ENCODE assay signal across 8 mouse cellular contexts in genomic region chr17:47468466-47468865, GRCm38 (mm10). TPM values are rescaled to one million over a fixed set of nuclear protein-coding genes. Genes with fewer than 3 reads are reported as not detected.
A peak's percentile ranks its signal among the peaks of the same experiment; 100 is the strongest.
DNase-seq lines count a peak whose midpoint lies in the region; ATAC-seq and TF ChIP-seq lines count a peak whose summit lies in the region.

No protein-coding gene starts in this region.

- H3K4me3 ChIP-seq in testis, adult 2 months (ENCODE audit: control insufficient read depth, low read depth, low read length), result peak overlapping the region; percentile 86
- H3K4me3 ChIP-seq in liver, embryonic 12.5 days, result peak overlapping the region; percentile 30

- no peaks in the 10 kb centered on the region for H3K36me3 ChIP-seq in testis, adult 2 months (ENCODE audit: control insufficient read depth, insufficient read depth, low read length)
- no peaks in the 10 kb centered on the region for H3K36me3 ChIP-seq in liver, embryonic 12.5 days

- H3K4me2 ChIP-seq in liver, embryonic 12.5 days, result peak overlapping the region; percentile 58

- no peaks in the 10 kb centered on the region for H3K9me3 ChIP-seq in liver, embryonic 12.5 days (replicated peaks)

- peak; percentile 30 for DNase-seq in cerebellum, adult 9-10 months
- no peak for DNase-seq in cerebellum, adult 8-10 months
- no peak for DNase-seq in testis, postnatal 14 days (ENCODE audit: low spot score)
- DNase-seq in thymus, postnatal 25 days, result peak; percentile 33
- DNase-seq in layer of hippocampus, adult 11-12 months (ENCODE audit: low spot score), result no peak
- no peak for DNase-seq in frontal cortex, adult 2 months (ENCODE audit: extremely low spot score in 1 of 2, low spot score in 1 of 2)

- no peak overlapping the region for H3K9ac ChIP-seq in liver, embryonic 12.5 days

- TF ChIP-seq CTCF in testis, adult 2 months (IDR thresholded peaks at IDR 0.05; ENCODE audit: control insufficient read depth, insufficient read depth, insufficient replicate concordance, low read depth, low read length), result peak; percentile 17; the same call in 1 of the 2 replicates

- no peak for ATAC-seq in liver, embryonic 12.5 days

- 15% methylated on average over 34 of the region's 34 CpGs for WGBS in liver, embryonic 12.5 days (ENCODE audit: insufficient replicate concordance)

- peaks cover 15% of the 10 kb centered on the region for H3K4me1 ChIP-seq in testis, adult 2 months (ENCODE audit: control insufficient read depth, insufficient read depth, low read length)
- H3K4me1 ChIP-seq in liver, embryonic 12.5 days, result peaks cover 25% of the 10 kb centered on the region

- no peak for TF ChIP-seq POLR2A in testis, adult 2 months (IDR thresholded peaks at IDR 0.05; ENCODE audit: control insufficient read depth, low read depth, low read length)

- H3K27me3 ChIP-seq in testis, adult 2 months (ENCODE audit: control insufficient read depth, insufficient read depth, low read length), result no peaks in the 10 kb centered on the region
- H3K27me3 ChIP-seq in liver, embryonic 12.5 days (replicated peaks), result peaks cover 85% of the 10 kb centered on the region

- H3K27ac ChIP-seq in testis, adult 2 months (ENCODE audit: control insufficient read depth, insufficient read depth, low read depth, low read length), result no peak overlapping the region
- H3K27ac ChIP-seq in liver, embryonic 12.5 days, result no peak overlapping the region

RNA-seq across cellular contexts. Expression of gene 1700001C19Rik, which starts 31.3 kb away (rescaled TPM):
- polyA plus RNA-seq in testis, adult 2 months (2012; rRNA removed), result 545 and 576 TPM in 2 replicates
- polyA plus RNA-seq in liver, embryonic 12.5 days (2016; fragmentation: Nextera tagmentation; extraction: Ambion mirVana), result 0.62 and 0.66 TPM in 2 replicates
- 0.13 and 0.28 TPM in 2 replicates for polyA plus RNA-seq in frontal cortex, adult 2 months (2012; rRNA removed)

RNA-seq across cellular contexts. Expression of gene AI661453, which starts 32.1 kb away (rescaled TPM):
- polyA plus RNA-seq in testis, adult 2 months (2012; rRNA removed), result 0.53 and 0.81 TPM in 2 replicates
- 0.10 and 0.31 TPM in 2 replicates for polyA plus RNA-seq in liver, embryonic 12.5 days (2016; fragmentation: Nextera tagmentation; extraction: Ambion mirVana)
- polyA plus RNA-seq in frontal cortex, adult 2 months (2012; rRNA removed), result 0.23 and 0.24 TPM in 2 replicates

RNA-seq across cellular contexts. Expression of gene Taf8, which starts 33.6 kb away (rescaled TPM):
- polyA plus RNA-seq in testis, adult 2 months (2012; rRNA removed), result 15.3 and 17.3 TPM in 2 replicates
- polyA plus RNA-seq in liver, embryonic 12.5 days (2016; fragmentation: Nextera tagmentation; extraction: Ambion mirVana), result 17.6 and 18.0 TPM in 2 replicates
- 30.5 and 32.6 TPM in 2 replicates for polyA plus RNA-seq in frontal cortex, adult 2 months (2012; rRNA removed)

RNA-seq across cellular contexts. Expression of gene Ccnd3, which starts 36.4 kb away (rescaled TPM):
- 253 and 256 TPM in 2 replicates for polyA plus RNA-seq in testis, adult 2 months (2012; rRNA removed)
- polyA plus RNA-seq in liver, embryonic 12.5 days (2016; fragmentation: Nextera tagmentation; extraction: Ambion mirVana), result 546 and 555 TPM in 2 replicates
- 34.4 and 36.0 TPM in 2 replicates for polyA plus RNA-seq in frontal cortex, adult 2 months (2012; rRNA removed)

Comparison
In these comparisons a context has a peak if more than half of its experiments do, and no peak if none do; other contexts are left out.
1. DNase-seq: peak in cerebellum, adult 9-10 months (single experiment) and thymus, postnatal 25 days (single experiment); none in cerebellum, adult 8-10 months (single experiment), testis, postnatal 14 days (single experiment), layer of hippocampus, adult 11-12 months (single experiment) and frontal cortex, adult 2 months (0 of 2).
2. RNA of gene 1700001C19Rik, which starts 31.3 kb away (polyA plus RNA-seq): 545 to 576 TPM in testis, adult 2 months; 0.62 to 0.66 TPM in liver, embryonic 12.5 days and 0.13 to 0.28 TPM in frontal cortex, adult 2 months; every median in the first group is over 100 times any median in the second.